Mouse (Mus musculus) thymus, adult 2 months (tissue): ENCODE results near the gene 5730522E02Rik.

Experiments
- CTCF ChIP-seq: fragments of 200-500 bp; IDR thresholded peaks from 2 replicates; pipeline ENCODE4 v1.5.1; 2012; ENCODE audit warnings: mild to moderate bottlenecking, control low read depth, low read length, moderate library complexity, borderline replicate concordance; ENCODE audit not compliant: control insufficient read depth, poor library complexity, insufficient read depth; ENCODE audit errors: extremely low read depth
- POLR2A ChIP-seq: fragments of 200-500 bp; IDR thresholded peaks from 2 replicates; pipeline ENCODE4 v1.6.1; 2012; ENCODE audit warnings: mild to moderate bottlenecking, low read length, control low read depth, moderate library complexity; ENCODE audit not compliant: control insufficient read depth, poor library complexity, insufficient read depth; ENCODE audit errors: extremely low read depth

- peak; percentile 41; the same call in 1 of the 2 replicates for TF ChIP-seq CTCF
- TF ChIP-seq POLR2A, result no peak
These were observed 9.4 kb downstream of the 5730522E02Rik start for GRCm38 (mm10) chr11:26200970-26201777.
